Mouse (Mus musculus) myocyte (in vitro differentiated cells): ENCODE data around the gene Usp5. TPM values are rescaled to one million over a fixed set of nuclear protein-coding genes. Genes with fewer than 3 reads are reported as not detected.
A peak's percentile ranks its signal among the peaks of the same experiment; 100 is the strongest.

Source experiments
- H3K27me3 ChIP-seq: one replicate; pipeline ENCODE4 v1.6.1; 2011; ENCODE audit not compliant: control insufficient read depth, insufficient read depth, insufficient read length
- H3K36me3 ChIP-seq: one replicate; pipeline ENCODE4 v1.6.1; 2011; ENCODE audit not compliant: control insufficient read depth, insufficient read depth
- H3K4me2 ChIP-seq: one replicate; pipeline ENCODE4 v1.6.1; 2011; ENCODE audit warnings: low read depth, control low read depth
- H3K4me3 ChIP-seq: one replicate; pipeline ENCODE4 v1.5.1; 2011; ENCODE audit warnings: mild to moderate bottlenecking, control low read depth, moderate library complexity
- H3K79me2 ChIP-seq: one replicate; pipeline ENCODE4 v1.6.1; 2011; ENCODE audit not compliant: control insufficient read depth, insufficient read depth
- H3ac ChIP-seq: one replicate; pipeline ENCODE4 v1.6.1; 2011; ENCODE audit not compliant: control insufficient read depth, insufficient read length
- CEBPB ChIP-seq: IDR thresholded peaks from 2 replicates; pipeline ENCODE4 v1.6.1; 2011; ENCODE audit warnings: mild to moderate bottlenecking, moderate library complexity; ENCODE audit not compliant: poor library complexity, insufficient read depth, severe bottlenecking
- E2F4 ChIP-seq: IDR thresholded peaks from one replicate; pipeline ENCODE4 v1.6.1; 2011; ENCODE audit warnings: mild to moderate bottlenecking, control low read depth, moderate library complexity; ENCODE audit not compliant: insufficient read depth
- MAX ChIP-seq: IDR thresholded peaks from one replicate; pipeline ENCODE4 v1.6.1; 2011; ENCODE audit warnings: low read depth, mild to moderate bottlenecking, control low read depth
- MYOD1 ChIP-seq, 3 experiments: IDR thresholded peaks; one replicate each; pipeline ENCODE4 v1.6.1; 2011; ENCODE audit warnings: control low read depth in 2 of 3, low read depth in 2 of 3, mild to moderate bottlenecking in 2 of 3, moderate library complexity in 1 of 3; ENCODE audit not compliant: insufficient read length in 2 of 3, control insufficient read depth in 1 of 3
- MYOG ChIP-seq, 3 experiments: IDR thresholded peaks; one replicate each; pipeline ENCODE4 v1.6.1; 2011; ENCODE audit warnings: control low read depth in 2 of 3, low read depth in 2 of 3, mild to moderate bottlenecking in 2 of 3; ENCODE audit not compliant: insufficient read length in 2 of 3, control insufficient read depth in 1 of 3, insufficient read depth in 1 of 3
- POLR2A ChIP-seq: IDR thresholded peaks from one replicate; pipeline ENCODE4 v1.6.1; 2011; ENCODE audit warnings: low read depth, mild to moderate bottlenecking, control low read depth, moderate library complexity; ENCODE audit not compliant: insufficient read length
- POLR2AphosphoS2 ChIP-seq: IDR thresholded peaks from one replicate; pipeline ENCODE4 v1.6.1; 2011; ENCODE audit warnings: low read depth, control low read depth; ENCODE audit not compliant: insufficient read length
- REST ChIP-seq: IDR thresholded peaks from one replicate; pipeline ENCODE4 v1.6.1; 2011; ENCODE audit warnings: mild to moderate bottlenecking, control low read depth, moderate library complexity; ENCODE audit not compliant: insufficient read depth, insufficient read length
- SRF ChIP-seq: IDR thresholded peaks from one replicate; pipeline ENCODE4 v1.6.1; 2011; ENCODE audit warnings: low read depth; ENCODE audit not compliant: control insufficient read depth, insufficient read length
- TCF12 ChIP-seq: IDR thresholded peaks from one replicate; pipeline ENCODE4 v1.6.1; 2011; ENCODE audit warnings: mild to moderate bottlenecking, control low read depth; ENCODE audit not compliant: poor library complexity, insufficient read depth, severe bottlenecking
- TCF3 ChIP-seq: IDR thresholded peaks from one replicate; pipeline ENCODE4 v1.6.1; 2011; ENCODE audit warnings: low read depth, control low read depth; ENCODE audit not compliant: insufficient read length
- USF1 ChIP-seq: IDR thresholded peaks from one replicate; pipeline ENCODE4 v1.6.1; 2011; ENCODE audit warnings: low read depth, mild to moderate bottlenecking, control low read depth, moderate library complexity
- polyA plus RNA-seq: library from polyadenylated mRNA; unstranded; fragments of >200 nt; fragmentation: generic; extraction: Trizol; gene quantifications from one replicate; pipeline ENCODE4 v1.2.1, GENCODE M21; 2012; ENCODE audit warnings: missing spikeins

The Usp5 gene
- polyA plus RNA-seq, 1 experiment, result 123 TPM

- TF ChIP-seq CEBPB (no peak), USF1 (no peak), POLR2A (peak; percentile 98), MYOD1 (IDR thresholded peaks at IDR 0.05; ENCODE audit: control insufficient read depth in 1 of 3, insufficient read length in 2 of 3, low read depth in 2 of 3) (peak in 1 of 3 experiments; percentile 45), POLR2AphosphoS2 (peak; percentile 96)
These were observed 15.4 kb downstream of the Usp5 start, which contains the start of gene Tpi1 for GRCm38 (mm10) chr6:124813933-124814332. TSS of gene Tpi1 (minus strand) at chr6:124814296.

GRCm38 (mm10) chr6:124813496-124813895 lies 15.8 kb downstream of the Usp5 start:
- H3K4me2 ChIP-seq, result peak overlapping the region; percentile 83
- H3K36me3 ChIP-seq, result peaks cover 13% of the 10 kb centered on the region
- peaks cover 29% of the 10 kb centered on the region for H3K79me2 ChIP-seq
- H3ac ChIP-seq, result peak overlapping the region; percentile 30
- peak overlapping the region; percentile 97 for H3K4me3 ChIP-seq
- no peaks in the 10 kb centered on the region for H3K27me3 ChIP-seq
- no peak for TF ChIP-seq SRF
- no peak for TF ChIP-seq USF1
- TF ChIP-seq CEBPB, result no peak
- TF ChIP-seq MYOD1 (IDR thresholded peaks at IDR 0.05; ENCODE audit: control insufficient read depth in 1 of 3, insufficient read length in 2 of 3, low read depth in 2 of 3), result no peak
- TF ChIP-seq POLR2A, result no peak
- no peak for TF ChIP-seq TCF12
- no peak for TF ChIP-seq E2F4
- TF ChIP-seq REST, result no peak
- peak; percentile 40 for TF ChIP-seq POLR2AphosphoS2

More at GRCm38 (mm10) chr6:124813933-124814332, 15.4 kb downstream of the Usp5 start, which contains the start of gene Tpi1:
- Histone ChIP-seq H3K36me3 (peaks cover 15% of the 10 kb centered on the region), H3K4me2 (peak within 1 kb of the TSS; percentile 83), H3K4me3 (peak within 1 kb of the TSS; percentile 97), H3K27me3 (no peaks in the 10 kb centered on the region), H3ac (peak within 1 kb of the TSS; percentile 30), H3K79me2 (peaks cover 29% of the 10 kb centered on the region)

- H3K79me2 ChIP-seq, result peaks cover 29% of the 10 kb centered on the region
- peak overlapping the region; percentile 83 for H3K4me2 ChIP-seq
- no peaks in the 10 kb centered on the region for H3K27me3 ChIP-seq
- peak overlapping the region; percentile 97 for H3K4me3 ChIP-seq
- H3ac ChIP-seq, result peak overlapping the region; percentile 30
- peaks cover 9% of the 10 kb centered on the region for H3K36me3 ChIP-seq
- TF ChIP-seq CEBPB (no peak), USF1 (no peak), MYOG (IDR thresholded peaks at IDR 0.05; ENCODE audit: control insufficient read depth in 1 of 3, insufficient read depth in 1 of 3, insufficient read length in 2 of 3, low read depth in 2 of 3) (peak in 2 of 3 experiments; percentile 77 to 78), POLR2A (no peak), E2F4 (no peak), MYOD1 (IDR thresholded peaks at IDR 0.05; ENCODE audit: control insufficient read depth in 1 of 3, insufficient read length in 2 of 3, low read depth in 2 of 3) (peak in 2 of 3 experiments; percentile 43 to 62), TCF3 (no peak), MAX (no peak), POLR2AphosphoS2 (peak; percentile 53)
These were observed 16.4 kb downstream of the Usp5 start for GRCm38 (mm10) chr6:124812848-124813247.

GRCm38 (mm10) chr6:124811701-124812560 lies 17.4 kb downstream of the Usp5 start:
- peaks cover 29% of the 10 kb centered on the region for H3K79me2 ChIP-seq
- H3K27me3 ChIP-seq, result no peaks in the 10 kb centered on the region
- peak overlapping the region; percentile 97 for H3K4me3 ChIP-seq
- H3ac ChIP-seq, result peak overlapping the region; percentile 30
- TF ChIP-seq TCF3 (no peak), E2F4 (no peak), USF1 (no peak), MAX (no peak), CEBPB (no peak), MYOD1 (IDR thresholded peaks at IDR 0.05; ENCODE audit: control insufficient read depth in 1 of 3, insufficient read length in 2 of 3, low read depth in 2 of 3) (no peak), POLR2AphosphoS2 (peak; percentile 10)
- H3K36me3 ChIP-seq, result peaks cover 7% of the 10 kb centered on the region
- peak overlapping the region; percentile 83 for H3K4me2 ChIP-seq

- no peak for TF ChIP-seq CEBPB
- TF ChIP-seq POLR2AphosphoS2, result no peak
- TF ChIP-seq MYOG (IDR thresholded peaks at IDR 0.05; ENCODE audit: control insufficient read depth in 1 of 3, insufficient read depth in 1 of 3, insufficient read length in 2 of 3, low read depth in 2 of 3), result no peak
- no peak for TF ChIP-seq USF1
- no peak for TF ChIP-seq REST
- TF ChIP-seq TCF3, result no peak
- no peak for TF ChIP-seq MAX
- no peak for TF ChIP-seq SRF
- no peak for TF ChIP-seq POLR2A
- TF ChIP-seq TCF12, result no peak
- no peak for TF ChIP-seq MYOD1 (IDR thresholded peaks at IDR 0.05; ENCODE audit: control insufficient read depth in 1 of 3, insufficient read length in 2 of 3, low read depth in 2 of 3)
- Histone ChIP-seq H3K36me3 (peaks cover 6% of the 10 kb centered on the region), H3K79me2 (peaks cover 29% of the 10 kb centered on the region), H3ac (no peak overlapping the region), H3K4me2 (peak overlapping the region; percentile 83), H3K27me3 (no peaks in the 10 kb centered on the region), H3K4me3 (peak overlapping the region; percentile 97)
These were observed 17.9 kb downstream of the Usp5 start for GRCm38 (mm10) chr6:124811403-124811665.
